Mouse (Mus musculus): Measurements from ENCODE around the gene Morn1. TPM values are rescaled to one million over a fixed set of nuclear protein-coding genes. Genes with fewer than 3 reads are reported as not detected.

The Morn1 gene
- polyA plus RNA-seq, 1 experiment from 2014 or later, result 0.88 TPM

GRCm38 (mm10) chr4:155178274-155178673 lies 91.9 kb downstream of the Morn1 start:
- H3K9me3 ChIP-seq (replicated peaks), result no peaks in the 10 kb centered on the region
- H3K36me3 ChIP-seq (replicated peaks), result 0 out of 2 replicates have a peak, but pooled peaks cover 5% of the 10 kb centered on the region
- H3K4me2 ChIP-seq, result peak overlapping the region; percentile 16; the same call in 1 of the 2 replicates
- no peaks in the 10 kb centered on the region for H3K27me3 ChIP-seq
- 0 out of 2 replicates have a peak, but pooled peaks have one; percentile 16 for ATAC-seq (ENCODE audit: insufficient read depth)
- H3K4me3 ChIP-seq (replicated peaks), result no peak overlapping the region
- H3K27ac ChIP-seq (replicated peaks), result peak overlapping the region; percentile 51
- H3K9ac ChIP-seq, result no peak overlapping the region
- H3K4me1 ChIP-seq (replicated peaks), result peaks cover 52% of the 10 kb centered on the region
- WGBS (ENCODE audit: insufficient replicate concordance), result 10% methylated on average over 6 of the region's 6 CpGs

DNA sequence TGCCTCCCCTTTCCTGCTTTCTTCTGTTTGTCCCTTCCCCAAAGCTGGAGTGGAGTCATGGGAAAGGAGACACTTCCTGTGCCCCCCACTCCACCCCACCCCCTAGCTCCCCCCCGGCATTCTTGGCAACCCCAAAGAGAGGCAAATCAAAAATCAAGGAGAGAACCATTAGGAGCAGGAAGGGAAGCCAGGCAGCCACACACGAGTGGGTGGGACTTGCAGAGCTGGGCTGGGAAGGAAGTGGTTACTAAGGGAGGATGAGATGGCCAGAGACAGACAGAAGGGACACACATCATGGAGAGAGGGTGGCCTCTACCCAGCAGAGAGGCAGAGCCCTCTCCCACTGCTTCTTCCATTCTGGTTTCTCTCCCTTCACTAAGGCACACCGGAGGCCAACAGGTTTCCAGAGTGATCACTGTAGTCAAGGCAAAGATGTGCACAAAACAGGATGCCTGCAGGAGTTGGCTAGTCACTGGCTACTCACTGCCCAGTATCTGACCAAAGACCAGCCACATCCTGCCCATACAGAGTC lies 92.7 kb downstream of the Morn1 start:
- peak overlapping the region; percentile 16; the same call in 1 of the 2 replicates for H3K4me2 ChIP-seq
- 0 out of 2 replicates have a peak, but pooled peaks cover 5% of the 10 kb centered on the region for H3K36me3 ChIP-seq (replicated peaks)
- no peaks in the 10 kb centered on the region for H3K9me3 ChIP-seq (replicated peaks)
- no peak overlapping the region for H3K4me3 ChIP-seq (replicated peaks)
- no peaks in the 10 kb centered on the region for H3K27me3 ChIP-seq
- H3K27ac ChIP-seq (replicated peaks), result peak overlapping the region; percentile 51; the same call in 1 of the 2 replicates
- H3K9ac ChIP-seq, result no peak overlapping the region
- no peak for ATAC-seq (ENCODE audit: insufficient read depth)
- H3K4me1 ChIP-seq (replicated peaks), result peaks cover 46% of the 10 kb centered on the region
- WGBS (ENCODE audit: insufficient replicate concordance), result 26% methylated on average over 3 of the region's 3 CpGs

- Histone ChIP-seq H3K4me1 (replicated peaks) (peaks cover 60% of the 10 kb centered on the region), H3K9me3 (replicated peaks) (no peaks in the 10 kb centered on the region), H3K27ac (replicated peaks) (no peak overlapping the region)
Observed at GRCm38 (mm10) chr4:155183201-155183600, 96.8 kb downstream of the Morn1 start.

GRCm38 (mm10) chr4:155184248-155185070 lies 98.1 kb downstream of the Morn1 start:
- H3K36me3 ChIP-seq (replicated peaks), result no peaks in the 10 kb centered on the region
- no peaks in the 10 kb centered on the region for H3K9me3 ChIP-seq (replicated peaks)
- WGBS (ENCODE audit: insufficient replicate concordance), result 56% methylated on average over 18 of the region's 18 CpGs
- ATAC-seq (ENCODE audit: insufficient read depth), result no peak
- H3K4me2 ChIP-seq, result no peak overlapping the region
- H3K4me1 ChIP-seq (replicated peaks), result peaks cover 60% of the 10 kb centered on the region
- no peak overlapping the region for H3K9ac ChIP-seq
- H3K27ac ChIP-seq (replicated peaks), result no peak overlapping the region
- H3K27me3 ChIP-seq, result no peaks in the 10 kb centered on the region
- H3K4me3 ChIP-seq (replicated peaks), result no peak overlapping the region

More at GRCm38 (mm10) chr4:155183201-155183600, 96.8 kb downstream of the Morn1 start:
- H3K4me3 ChIP-seq (replicated peaks), result no peak overlapping the region
- no peak for ATAC-seq (ENCODE audit: insufficient read depth)
- no peak overlapping the region for H3K9ac ChIP-seq
- no peak overlapping the region for H3K4me2 ChIP-seq
- 76% methylated on average over 7 of the region's 7 CpGs for WGBS (ENCODE audit: insufficient replicate concordance)
- no peaks in the 10 kb centered on the region for H3K36me3 ChIP-seq (replicated peaks)
- H3K27me3 ChIP-seq, result no peaks in the 10 kb centered on the region

DNA sequence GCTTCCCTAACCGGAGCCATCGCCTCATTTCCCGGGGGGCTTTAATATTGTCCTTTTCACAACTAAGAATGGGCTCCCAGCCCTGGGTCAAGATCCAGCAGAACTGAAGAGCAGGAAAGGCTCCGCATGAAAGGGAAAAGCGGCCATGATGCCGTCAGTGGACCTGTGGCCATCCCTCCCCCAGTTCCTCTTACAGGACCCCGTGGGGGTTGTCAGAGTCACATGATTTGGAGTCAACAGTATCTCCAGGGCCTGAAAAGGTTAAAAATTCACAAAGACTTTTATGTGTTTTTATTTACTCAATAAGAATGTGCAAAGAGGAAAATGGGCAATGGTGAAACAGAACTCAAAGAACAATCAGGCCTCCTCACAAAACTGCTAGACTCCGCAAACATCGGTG lies 99.5 kb downstream of the Morn1 start:
- no peak overlapping the region for H3K9ac ChIP-seq
- H3K27me3 ChIP-seq, result no peaks in the 10 kb centered on the region
- no peak overlapping the region for H3K4me3 ChIP-seq (replicated peaks)
- 77% methylated on average over 9 of the region's 9 CpGs for WGBS (ENCODE audit: insufficient replicate concordance)
- no peak overlapping the region for H3K27ac ChIP-seq (replicated peaks)
- peaks cover 67% of the 10 kb centered on the region for H3K4me1 ChIP-seq (replicated peaks)
- H3K4me2 ChIP-seq, result no peak overlapping the region
- ATAC-seq (ENCODE audit: insufficient read depth), result no peak
- no peaks in the 10 kb centered on the region for H3K36me3 ChIP-seq (replicated peaks)
- no peaks in the 10 kb centered on the region for H3K9me3 ChIP-seq (replicated peaks)

DNA sequence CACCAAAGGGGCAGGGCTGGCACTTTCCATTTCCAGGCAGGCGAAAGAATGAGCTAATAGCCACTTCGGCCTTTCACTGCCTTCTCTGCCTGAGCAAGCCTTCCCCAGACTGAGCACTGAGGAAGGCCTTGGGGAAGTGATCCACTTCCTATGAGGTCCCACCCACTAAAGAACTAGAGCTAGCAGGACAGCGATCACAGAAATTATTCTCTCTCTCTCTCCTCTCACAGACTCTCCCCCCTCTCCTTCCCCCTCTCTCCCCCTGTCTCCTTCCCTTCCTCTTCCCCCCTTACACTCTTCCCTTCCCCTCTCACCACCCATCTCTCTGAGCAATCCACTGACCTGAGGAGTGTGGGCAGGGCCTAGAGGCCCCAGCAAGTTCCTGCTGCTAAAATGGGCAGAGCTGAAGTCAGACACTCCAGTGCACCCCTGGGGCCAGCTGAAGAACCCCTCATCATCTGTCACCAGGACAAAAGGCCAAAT lies 100.9 kb downstream of the Morn1 start:
- no peaks in the 10 kb centered on the region for H3K36me3 ChIP-seq (replicated peaks)
- no peaks in the 10 kb centered on the region for H3K9me3 ChIP-seq (replicated peaks)
- H3K27me3 ChIP-seq, result no peaks in the 10 kb centered on the region
- peaks cover 69% of the 10 kb centered on the region for H3K4me1 ChIP-seq (replicated peaks)
- H3K27ac ChIP-seq (replicated peaks), result peak overlapping the region; percentile 38; the same call in 1 of the 2 replicates
- ATAC-seq (ENCODE audit: insufficient read depth), result peak; percentile 32; the same call in 1 of the 2 replicates
- H3K4me2 ChIP-seq, result no peak overlapping the region
- no peak overlapping the region for H3K4me3 ChIP-seq (replicated peaks)
- no peak overlapping the region for H3K9ac ChIP-seq
- WGBS (ENCODE audit: insufficient replicate concordance), result 11% methylated on average over 3 of the region's 3 CpGs

DNA sequence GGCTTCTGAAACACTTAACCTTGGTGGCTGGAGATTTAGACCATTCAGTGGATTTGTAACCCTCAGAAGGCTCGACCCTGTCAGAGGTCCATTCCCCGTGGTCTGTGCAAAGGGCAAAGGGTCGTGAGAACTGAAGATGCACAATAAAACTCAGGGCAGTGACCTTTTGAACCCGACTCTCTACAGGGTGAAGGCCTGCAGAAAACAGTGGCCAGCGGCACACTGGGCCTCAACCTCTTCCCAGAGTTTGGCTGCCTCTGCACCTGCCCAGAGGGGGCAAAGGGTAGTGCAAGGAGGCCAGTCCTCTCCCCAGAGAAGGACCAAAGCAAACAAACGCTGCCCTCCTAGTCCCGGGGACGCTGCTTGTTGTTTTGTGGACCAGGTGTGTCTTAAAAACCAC lies 102.0 kb downstream of the Morn1 start:
- 0 out of 2 replicates have a peak overlapping the region, but pooled peaks have one; percentile 38 for H3K27ac ChIP-seq (replicated peaks)
- no peak for ATAC-seq (ENCODE audit: insufficient read depth)
- H3K9me3 ChIP-seq (replicated peaks), result no peaks in the 10 kb centered on the region
- 40% methylated on average over 8 of the region's 8 CpGs for WGBS (ENCODE audit: insufficient replicate concordance)
- 0 out of 2 replicates have a peak, but pooled peaks cover 3% of the 10 kb centered on the region for H3K36me3 ChIP-seq (replicated peaks)
- H3K9ac ChIP-seq, result no peak overlapping the region
- H3K4me1 ChIP-seq (replicated peaks), result peaks cover 69% of the 10 kb centered on the region
- H3K27me3 ChIP-seq, result no peaks in the 10 kb centered on the region
- no peak overlapping the region for H3K4me3 ChIP-seq (replicated peaks)
- H3K4me2 ChIP-seq, result no peak overlapping the region

GRCm38 (mm10) chr4:155188803-155189202 lies 102.4 kb downstream of the Morn1 start:
- no peaks in the 10 kb centered on the region for H3K9me3 ChIP-seq (replicated peaks)
- no peaks in the 10 kb centered on the region for H3K27me3 ChIP-seq
- ATAC-seq (ENCODE audit: insufficient read depth), result no peak
- H3K4me2 ChIP-seq, result no peak overlapping the region
- H3K4me3 ChIP-seq (replicated peaks), result no peak overlapping the region
- H3K9ac ChIP-seq, result no peak overlapping the region
- H3K4me1 ChIP-seq (replicated peaks), result peaks cover 69% of the 10 kb centered on the region
- H3K36me3 ChIP-seq (replicated peaks), result 0 out of 2 replicates have a peak, but pooled peaks cover 3% of the 10 kb centered on the region
- H3K27ac ChIP-seq (replicated peaks), result no peak overlapping the region

DNA sequence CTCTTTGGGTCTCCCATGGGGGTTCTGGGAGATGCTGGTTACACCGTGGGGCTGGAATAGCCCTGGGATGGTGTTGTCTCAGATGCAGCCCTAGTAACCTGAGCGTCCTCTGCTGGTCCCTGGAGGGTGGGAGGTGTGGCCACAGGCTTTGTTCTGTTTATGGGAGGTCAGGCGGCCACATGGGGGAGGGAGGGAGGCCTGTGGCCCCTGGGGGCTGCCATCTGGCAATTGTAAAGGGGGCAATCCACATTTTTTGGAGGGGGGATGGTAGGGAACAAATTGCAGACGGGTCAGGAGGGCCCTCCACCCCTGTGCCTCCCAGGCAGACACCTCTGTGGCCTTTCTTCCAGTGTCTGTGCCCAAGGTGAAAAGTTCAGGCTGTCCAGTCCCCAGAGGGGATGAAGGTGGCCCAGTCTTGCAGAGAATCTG lies 103.3 kb downstream of the Morn1 start:
- Histone ChIP-seq H3K36me3 (replicated peaks) (0 out of 2 replicates have a peak, but pooled peaks cover 3% of the 10 kb centered on the region), H3K27ac (replicated peaks) (no peak overlapping the region), H3K9ac (no peak overlapping the region), H3K4me1 (replicated peaks) (peaks cover 60% of the 10 kb centered on the region), H3K4me2 (no peak overlapping the region), H3K9me3 (replicated peaks) (no peaks in the 10 kb centered on the region), H3K4me3 (replicated peaks) (no peak overlapping the region), H3K27me3 (no peaks in the 10 kb centered on the region)
- WGBS (ENCODE audit: insufficient replicate concordance), result 34% methylated on average over 4 of the region's 4 CpGs
- ATAC-seq (ENCODE audit: insufficient read depth), result no peak

GRCm38 (mm10) chr4:155190275-155190674 lies 103.9 kb downstream of the Morn1 start:
- Histone ChIP-seq H3K4me3 (replicated peaks) (no peak overlapping the region), H3K36me3 (replicated peaks) (0 out of 2 replicates have a peak, but pooled peaks cover 3% of the 10 kb centered on the region), H3K4me1 (replicated peaks) (peaks cover 56% of the 10 kb centered on the region), H3K4me2 (no peak overlapping the region), H3K9me3 (replicated peaks) (no peaks in the 10 kb centered on the region), H3K9ac (no peak overlapping the region), H3K27ac (replicated peaks) (no peak overlapping the region), H3K27me3 (no peaks in the 10 kb centered on the region)
- no peak for ATAC-seq (ENCODE audit: insufficient read depth)
- WGBS (ENCODE audit: insufficient replicate concordance), result 65% methylated on average over 7 of the region's 7 CpGs

All from liver, embryonic 15.5 days (tissue).